Mouse (Mus musculus) urinary bladder, adult 18-20 months (tissue): ENCODE data around the gene Rps6ka1.

Experiments used
- DNase-seq, 2 experiments: peaks; one replicate each; pipeline ENCODE4 v3.0.0; 2022; ENCODE audit warnings: low spot score in 2 of 2, mixed read lengths in 2 of 2

Gene Rps6ka1

GRCm38 (mm10) chr4:133897431-133897891 lies 9.9 kb upstream of the Rps6ka1 start:
- no peak for DNase-seq

- DNase-seq, result no peak
Observed at GRCm38 (mm10) chr4:133896984-133897383, 9.4 kb upstream of the Rps6ka1 start.

- no peak for DNase-seq
Observed at GRCm38 (mm10) chr4:133896002-133896401, 8.4 kb upstream of the Rps6ka1 start.

GRCm38 (mm10) chr4:133887249-133887648 lies 348 bp downstream of the Rps6ka1 start:
- DNase-seq, result no peak

- DNase-seq, result no peak
Observed at GRCm38 (mm10) chr4:133885991-133886501, 1.6 kb downstream of the Rps6ka1 start.

- DNase-seq, result no peak
Observed at GRCm38 (mm10) chr4:133885331-133885730, 2.3 kb downstream of the Rps6ka1 start.

- no peak for DNase-seq
Observed at GRCm38 (mm10) chr4:133884888-133885287, 2.7 kb downstream of the Rps6ka1 start.

GRCm38 (mm10) chr4:133884127-133884753 lies 3.4 kb downstream of the Rps6ka1 start:
- DNase-seq, result no peak

- no peak for DNase-seq
Observed at GRCm38 (mm10) chr4:133881851-133882250, 5.7 kb downstream of the Rps6ka1 start.

- DNase-seq, result no peak
Observed at GRCm38 (mm10) chr4:133881399-133881798, 6.2 kb downstream of the Rps6ka1 start.

- peak; percentile 26 to 57 for DNase-seq
Observed at GRCm38 (mm10) chr4:133879145-133879902, 8.3 kb downstream of the Rps6ka1 start.

GRCm38 (mm10) chr4:133877850-133878755 lies 9.5 kb downstream of the Rps6ka1 start:
- DNase-seq, result no peak

GRCm38 (mm10) chr4:133874865-133875517 lies 12.6 kb downstream of the Rps6ka1 start:
- DNase-seq, result no peak

GRCm38 (mm10) chr4:133873926-133874864 lies 13.4 kb downstream of the Rps6ka1 start:
- no peak for DNase-seq

GRCm38 (mm10) chr4:133873431-133873851 lies 14.2 kb downstream of the Rps6ka1 start:
- DNase-seq, result no peak

- DNase-seq, result no peak
Observed at GRCm38 (mm10) chr4:133872812-133873300, 14.7 kb downstream of the Rps6ka1 start.

- DNase-seq, result no peak
Observed at GRCm38 (mm10) chr4:133872222-133872811, 15.3 kb downstream of the Rps6ka1 start.

- DNase-seq, result no peak
Observed at GRCm38 (mm10) chr4:133865231-133865630, 22.4 kb downstream of the Rps6ka1 start.

GRCm38 (mm10) chr4:133864380-133864981 lies 23.1 kb downstream of the Rps6ka1 start:
- no peak for DNase-seq
